ENCODE assay signal across 17 mouse cellular contexts in the genomic region with DNA sequence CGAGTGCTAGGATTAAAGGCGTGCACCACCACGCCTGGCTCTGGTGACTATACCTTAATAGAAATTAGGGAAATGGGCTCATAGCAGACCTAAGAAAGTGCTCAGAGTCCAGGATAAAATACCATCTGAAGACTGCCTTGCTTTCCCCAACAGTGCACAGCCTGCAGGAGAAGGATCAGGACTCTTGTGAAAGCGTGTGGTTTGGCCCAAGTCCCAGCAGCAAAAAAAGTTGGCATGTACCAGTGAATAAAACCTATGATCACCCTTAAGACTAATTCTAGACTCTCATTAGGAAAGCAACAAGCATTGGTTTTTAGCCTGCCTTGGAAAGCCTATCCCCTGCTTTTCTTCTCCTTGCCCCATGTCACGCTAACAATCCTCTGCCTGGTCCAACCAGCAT. TPM values are rescaled to one million over a fixed set of nuclear protein-coding genes. Genes with fewer than 3 reads are reported as not detected.
DNase-seq lines count a peak whose midpoint lies in the region; ATAC-seq and TF ChIP-seq lines count a peak whose summit lies in the region.
"Had no signal": no experiment of that assay in that cellular context is flagged by ENCODE, and none has a peak within 500 bp of the region (broad histone marks: within the 10 kb centered on the region; RNA-seq: fewer than 3 reads in every experiment).

No protein-coding gene starts in this region.

- WGBS in liver, adult 2 months = 83% methylated on average over 5 of the region's 5 CpGs
- WGBS in liver, postnatal 0 days (ENCODE audit: insufficient replicate concordance) = 82% methylated on average over 5 of the region's 5 CpGs

- ATAC-seq in liver, postnatal 0 days = no peak
- peak; percentile 62 for ATAC-seq in granulocyte monocyte progenitor cell, adult 5-6 weeks (replicated peaks; ENCODE audit: poor library complexity, severe bottlenecking)
- ATAC-seq: hindbrain, postnatal 0 days had no signal

- no peak overlapping the region for H3K4me3 ChIP-seq in liver, adult 2 months (ENCODE audit: insufficient read depth, low read depth, low read length)
- H3K4me3 ChIP-seq in liver, postnatal 0 days (ENCODE audit: low read depth, low read length) = no peak overlapping the region
- H3K4me3 ChIP-seq: forebrain, embryonic 12.5 days; kidney, embryonic 15.5 days; limb, embryonic 13.5 days; lung, embryonic 15.5 days; neural tube, embryonic 12.5 days had no signal

- no peaks in the 10 kb centered on the region for H3K36me3 ChIP-seq in liver, adult 2 months (ENCODE audit: control insufficient read depth, insufficient read depth, low read length)
- H3K36me3 ChIP-seq in liver, postnatal 0 days (replicated peaks; ENCODE audit: insufficient read depth, low read length) = no peaks in the 10 kb centered on the region
- H3K36me3 ChIP-seq: limb, embryonic 13.5 days; lung, embryonic 15.5 days had no signal

- TF ChIP-seq POLR2A in liver, adult 2 months (IDR thresholded peaks at IDR 0.05; ENCODE audit: extremely low read depth, insufficient read depth, low read length) = no peak

- no peak for TF ChIP-seq EP300 in liver, postnatal 0 days (IDR thresholded peaks at IDR 0.05; ENCODE audit: low read depth)

- H3K79me2 ChIP-seq in liver, adult 2 months (ENCODE audit: control insufficient read depth, insufficient read depth, low read length) = no peaks in the 10 kb centered on the region

- H3K4me1 ChIP-seq in liver, adult 2 months (ENCODE audit: control insufficient read depth, insufficient read depth, low read length) = no peaks in the 10 kb centered on the region
- no peaks in the 10 kb centered on the region for H3K4me1 ChIP-seq in liver, postnatal 0 days (ENCODE audit: insufficient read depth)

- TF ChIP-seq CTCF in liver, adult 2 months (IDR thresholded peaks at IDR 0.05; ENCODE audit: low read depth, low read length) = no peak
- TF ChIP-seq CTCF in liver, postnatal 0 days (IDR thresholded peaks at IDR 0.05; ENCODE audit: low read depth) = no peak

- no peak overlapping the region for H3K27ac ChIP-seq in liver, adult 2 months (replicated peaks; ENCODE audit: insufficient read depth, low read depth, low read length)
- no peak overlapping the region for H3K27ac ChIP-seq in liver, postnatal 0 days (ENCODE audit: low read depth)
- H3K27ac ChIP-seq: forebrain, embryonic 12.5 days; hindbrain, postnatal 0 days; kidney, embryonic 15.5 days; limb, embryonic 13.5 days; lung, embryonic 15.5 days; neural tube, embryonic 12.5 days had no signal

- no peaks in the 10 kb centered on the region for H3K9me3 ChIP-seq in liver, postnatal 0 days (ENCODE audit: low read length)
- H3K9me3 ChIP-seq: forebrain, embryonic 12.5 days; kidney, embryonic 15.5 days; limb, embryonic 13.5 days; lung, embryonic 15.5 days; neural tube, embryonic 12.5 days had no signal

- no peaks in the 10 kb centered on the region for H3K27me3 ChIP-seq in liver, adult 2 months (ENCODE audit: control insufficient read depth, insufficient read depth, low read length)
- no peaks in the 10 kb centered on the region for H3K27me3 ChIP-seq in liver, postnatal 0 days (ENCODE audit: insufficient read depth, low read length)
- H3K27me3 ChIP-seq: forebrain, embryonic 12.5 days; kidney, embryonic 15.5 days; lung, embryonic 15.5 days; neural tube, embryonic 12.5 days had no signal

- DNase-seq in adrenal gland, adult (ENCODE audit: inconsistent age in 2 of 2, low spot score in 1 of 2) = peak; percentile 64 to 86
- no peak for DNase-seq in adrenal gland, adult 8-10 months
- DNase-seq in liver, adult 2 months (ENCODE audit: extremely low read depth, low read depth, low spot score) = peak; percentile 50
- DNase-seq in liver, postnatal 0 days = no peak
- DNase-seq in skeletal muscle tissue, adult 2 months (ENCODE audit: low read depth, low spot score) = peak; percentile 35
- no peak for DNase-seq in testis, postnatal 14 days (ENCODE audit: low spot score)
- no peak for DNase-seq in MN1 (ENCODE audit: low spot score)
- DNase-seq: cerebellum, adult 11-12 months; gastrocnemius, postnatal 14 days; midbrain, embryonic 14.5 days had no signal

- no peak overlapping the region for H3K4me2 ChIP-seq in liver, postnatal 0 days (ENCODE audit: low read depth, low read length)
- H3K4me2 ChIP-seq: forebrain, embryonic 12.5 days; kidney, embryonic 15.5 days; limb, embryonic 13.5 days; lung, embryonic 15.5 days; neural tube, embryonic 12.5 days had no signal

- H3K9ac ChIP-seq in liver, adult 2 months (ENCODE audit: low read depth, low read length) = no peak overlapping the region
- H3K9ac ChIP-seq in liver, postnatal 0 days (replicated peaks) = no peak overlapping the region
- H3K9ac ChIP-seq: forebrain, embryonic 12.5 days; kidney, embryonic 15.5 days; limb, embryonic 13.5 days; lung, embryonic 15.5 days; neural tube, embryonic 12.5 days had no signal

RNA-seq across cellular contexts. Expression of gene Lrrc4, which starts 7.7 kb away (rescaled TPM):
- total RNA-seq in adrenal gland, adult 8-10 months (2022) = 1 to 10 TPM; 5.9 to 8.0 (median 7.1) TPM
- total RNA-seq in liver, adult 2 months (2014; rRNA removed) = 0.07 TPM in 1 of 2 replicates, not detected in the other
- polyA plus RNA-seq in liver, adult 2 months (2012; rRNA removed) = 0.10 TPM in 1 of 2 replicates, not detected in the other
- 0.07 and 0.08 TPM in 2 replicates for polyA plus RNA-seq in liver, postnatal 0 days (2015; fragmentation: Nextera tagmentation; extraction: Ambion mirVana)
- total RNA-seq in granulocyte monocyte progenitor cell, adult 5-6 weeks (2014; fragmentation: Nextera tagmentation) = not detected in 2 replicates
- total RNA-seq in granulocyte monocyte progenitor cell, adult 5-6 weeks (2017) = 0.22 TPM in 1 of 2 replicates, not detected in the other

Comparison
In these comparisons a context has a peak if more than half of its experiments do, and no peak if none do; other contexts are left out.
1. DNase-seq: peak in adrenal gland, adult (2 of 2), liver, adult 2 months (single experiment) and skeletal muscle tissue, adult 2 months (single experiment); none in adrenal gland, adult 8-10 months (single experiment), liver, postnatal 0 days (single experiment), testis, postnatal 14 days (single experiment) and MN1 (single experiment).